Mouse (Mus musculus): Measurements from ENCODE around the gene Midn. TPM values are rescaled to one million over a fixed set of nuclear protein-coding genes. Genes with fewer than 3 reads are reported as not detected.

The Midn gene
- polyA plus RNA-seq, 1 experiment from 2014 or later = 3.0 TPM

DNA sequence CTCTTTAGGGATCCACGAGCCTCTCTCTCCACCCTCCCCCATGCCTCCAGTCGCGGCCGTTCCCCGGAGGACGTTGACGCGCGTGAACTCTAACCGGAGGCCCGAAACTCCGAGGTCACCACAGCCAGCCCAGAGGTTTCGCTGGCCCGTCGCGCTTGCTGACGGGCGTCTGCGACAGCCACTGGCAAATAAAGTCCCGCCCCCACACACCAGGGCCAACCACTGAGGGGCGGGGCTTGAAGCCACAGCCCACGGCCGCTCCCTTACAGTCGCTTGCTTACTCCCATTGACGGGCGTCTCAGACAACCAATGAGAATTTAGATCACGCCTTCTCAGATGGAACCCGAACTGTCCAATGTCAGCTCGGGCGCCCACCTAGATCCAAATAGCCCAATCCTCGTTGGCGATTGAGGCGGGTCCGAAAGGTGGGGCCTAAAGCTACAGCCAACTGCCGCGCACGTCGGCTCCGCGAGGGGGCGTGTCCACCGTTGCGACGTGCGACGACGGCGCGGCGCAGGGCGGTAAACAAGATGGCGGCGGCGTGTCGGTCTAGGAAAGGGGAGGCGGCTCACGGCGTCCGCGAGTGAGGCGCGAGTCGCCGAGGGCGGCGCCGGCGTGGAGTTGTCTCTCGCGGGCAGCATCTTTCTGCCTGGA lies 32.7 kb upstream of the Midn start, which contains the start of gene Stk11:
Stk11 (plus strand) TSS at position 514 of the 654 bp plus-strand sequence.
- under 1% methylated on average over 70 of the region's 70 CpGs for WGBS (ENCODE audit: insufficient replicate concordance)
- Histone ChIP-seq H3K4me3 (replicated peaks) (peak within 1 kb of the TSS; percentile 96), H3K27ac (peak within 1 kb of the TSS; percentile 97), H3K27me3 (no peaks in the 10 kb centered on the region), H3K4me1 (replicated peaks) (peaks cover 53% of the 10 kb centered on the region), H3K4me2 (peak within 1 kb of the TSS; percentile 95), H3K9me3 (replicated peaks) (no peaks in the 10 kb centered on the region), H3K9ac (peak within 1 kb of the TSS; percentile 99), H3K36me3 (peaks cover 32% of the 10 kb centered on the region)
- DNase-seq (peak; percentile 100), ATAC-seq (ENCODE audit: low read depth) (peak; percentile 94)

DNA sequence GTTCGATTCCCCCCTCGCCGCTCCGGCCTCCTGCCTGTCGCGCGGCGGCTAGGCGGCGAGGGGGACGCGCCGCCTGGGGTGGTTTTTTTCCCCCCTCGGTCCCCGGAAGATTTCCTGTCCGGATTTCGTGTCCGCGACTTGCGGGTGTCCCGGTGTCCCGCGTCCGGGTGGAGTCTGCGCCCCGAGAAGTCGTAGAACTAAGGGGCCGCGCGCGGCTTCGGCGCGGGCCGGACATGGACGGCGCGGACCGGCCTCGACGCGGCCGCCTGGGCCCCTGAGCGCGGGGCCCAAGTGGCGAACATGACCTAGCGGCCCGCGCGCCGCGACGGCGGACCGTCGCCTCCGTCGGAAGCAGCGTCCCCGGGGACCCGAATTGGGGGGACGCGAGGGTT lies 32.1 kb upstream of the Midn start:
- Histone ChIP-seq H3K4me1 (replicated peaks) (peaks cover 58% of the 10 kb centered on the region), H3K9me3 (replicated peaks) (no peaks in the 10 kb centered on the region), H3K4me2 (peak overlapping the region; percentile 95), H3K27me3 (no peaks in the 10 kb centered on the region), H3K36me3 (peaks cover 37% of the 10 kb centered on the region), H3K27ac (peak overlapping the region; percentile 95), H3K9ac (peak overlapping the region; percentile 99), H3K4me3 (replicated peaks) (peak overlapping the region; percentile 96)
- ATAC-seq (ENCODE audit: low read depth) (no peak), DNase-seq (no peak)
- WGBS (ENCODE audit: insufficient replicate concordance) = under 1% methylated on average over 63 of the region's 63 CpGs

DNA sequence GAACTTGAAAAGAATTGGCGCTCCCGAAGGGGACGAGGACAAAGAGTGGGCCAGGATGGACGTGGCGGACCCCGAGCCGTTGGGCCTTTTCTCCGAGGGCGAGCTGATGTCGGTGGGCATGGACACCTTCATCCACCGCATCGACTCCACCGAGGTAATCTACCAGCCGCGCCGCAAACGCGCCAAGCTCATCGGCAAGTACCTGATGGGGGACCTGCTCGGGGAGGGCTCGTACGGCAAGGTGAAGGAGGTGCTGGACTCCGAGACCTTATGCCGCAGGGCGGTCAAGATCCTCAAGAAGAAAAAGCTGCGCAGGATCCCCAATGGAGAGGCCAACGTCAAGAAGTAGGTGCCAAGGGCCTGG lies 31.5 kb upstream of the Midn start:
- H3K4me1 ChIP-seq (replicated peaks) = peaks cover 64% of the 10 kb centered on the region

DNA sequence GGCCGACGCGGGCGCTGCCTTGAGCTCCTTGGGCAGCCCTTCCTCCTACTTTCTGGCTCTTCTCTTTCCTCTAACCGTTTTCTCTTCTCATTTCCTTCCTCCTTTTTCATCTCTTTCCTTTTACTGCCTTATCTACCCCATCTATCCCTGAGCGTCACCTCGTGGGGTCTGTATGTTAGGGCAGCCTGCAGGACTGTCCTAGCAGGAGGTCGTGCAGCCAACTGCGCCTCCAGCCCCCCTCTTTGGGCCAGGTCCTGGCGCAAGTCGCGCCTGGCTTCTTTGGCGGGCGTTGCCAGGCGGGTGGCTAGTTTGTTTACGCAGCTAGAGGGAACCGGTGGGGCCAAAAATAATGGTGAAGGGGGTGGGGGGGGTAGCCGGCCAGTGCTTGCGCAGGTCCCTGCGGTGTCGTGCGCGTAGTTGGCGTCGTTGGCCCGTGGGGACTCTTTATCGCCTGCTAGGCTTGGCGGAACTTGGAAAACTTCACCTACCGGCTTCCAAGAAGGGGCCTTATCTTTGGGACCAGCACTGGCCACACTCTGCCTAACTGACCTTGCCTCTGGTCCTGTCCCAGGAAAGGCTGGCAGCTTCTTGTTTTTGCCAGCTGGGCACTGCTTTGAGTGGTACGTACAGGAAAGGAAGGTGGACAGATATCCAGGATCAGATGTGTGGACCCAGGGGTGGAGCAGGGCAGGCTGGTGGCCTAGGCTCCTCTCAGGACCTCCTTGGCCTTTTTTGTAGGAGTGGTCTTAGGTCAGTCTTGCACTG lies 31.0 kb upstream of the Midn start:
- H3K36me3 ChIP-seq = peaks cover 49% of the 10 kb centered on the region
- peaks cover 70% of the 10 kb centered on the region for H3K4me1 ChIP-seq (replicated peaks)
- H3K4me3 ChIP-seq (replicated peaks) = peak overlapping the region; percentile 96
- H3K4me2 ChIP-seq = peak overlapping the region; percentile 95
- under 1% methylated on average over 30 of the region's 30 CpGs for WGBS (ENCODE audit: insufficient replicate concordance)
- DNase-seq (peak; percentile 68), ATAC-seq (ENCODE audit: low read depth) (peak; percentile 14)
- no peaks in the 10 kb centered on the region for H3K9me3 ChIP-seq (replicated peaks)
- H3K27me3 ChIP-seq = no peaks in the 10 kb centered on the region
- H3K27ac ChIP-seq = peak overlapping the region; percentile 95
- peak overlapping the region; percentile 99 for H3K9ac ChIP-seq

More for the DNA sequence above, 31.5 kb upstream of the Midn start:
- Histone ChIP-seq H3K9ac (peak overlapping the region; percentile 99), H3K27ac (peak overlapping the region; percentile 95), H3K9me3 (replicated peaks) (no peaks in the 10 kb centered on the region), H3K4me3 (replicated peaks) (peak overlapping the region; percentile 96), H3K36me3 (peaks cover 43% of the 10 kb centered on the region), H3K4me2 (peak overlapping the region; percentile 95), H3K27me3 (no peaks in the 10 kb centered on the region)
- DNase-seq = no peak
- WGBS (ENCODE audit: insufficient replicate concordance) = under 1% methylated on average over 27 of the region's 27 CpGs
- ATAC-seq (ENCODE audit: low read depth) = no peak

DNA sequence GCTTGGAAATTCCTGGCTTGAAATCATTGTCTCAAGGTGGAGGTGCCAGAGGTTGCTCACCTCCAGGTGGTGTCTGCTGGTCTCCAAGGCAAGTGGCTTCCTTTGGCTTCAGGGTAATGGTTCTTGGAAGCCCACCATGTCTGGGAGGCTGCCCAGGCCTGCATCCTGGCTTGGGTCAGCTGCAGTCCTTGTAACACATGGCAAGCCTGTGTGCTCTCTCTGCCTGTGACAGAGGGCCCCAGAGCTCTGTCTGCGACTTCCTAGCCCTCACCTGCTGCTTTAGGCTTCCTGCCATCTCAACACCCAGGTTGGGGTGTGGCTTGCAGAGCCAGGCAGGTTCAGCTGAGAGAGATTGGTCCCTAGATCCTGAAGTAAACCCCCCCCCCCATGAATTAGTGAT lies 30.3 kb upstream of the Midn start:
- Histone ChIP-seq H3K9me3 (replicated peaks) (no peaks in the 10 kb centered on the region), H3K4me2 (peak overlapping the region; percentile 95), H3K27me3 (no peaks in the 10 kb centered on the region), H3K4me1 (replicated peaks) (peaks cover 75% of the 10 kb centered on the region), H3K36me3 (peaks cover 55% of the 10 kb centered on the region), H3K9ac (peak overlapping the region; percentile 99), H3K27ac (peak overlapping the region; percentile 95), H3K4me3 (replicated peaks) (peak overlapping the region; percentile 96)
- DNase-seq = no peak
- WGBS (ENCODE audit: insufficient replicate concordance) = 15% methylated on average over 1 of the region's 1 CpGs
- no peak for ATAC-seq (ENCODE audit: low read depth)

DNA sequence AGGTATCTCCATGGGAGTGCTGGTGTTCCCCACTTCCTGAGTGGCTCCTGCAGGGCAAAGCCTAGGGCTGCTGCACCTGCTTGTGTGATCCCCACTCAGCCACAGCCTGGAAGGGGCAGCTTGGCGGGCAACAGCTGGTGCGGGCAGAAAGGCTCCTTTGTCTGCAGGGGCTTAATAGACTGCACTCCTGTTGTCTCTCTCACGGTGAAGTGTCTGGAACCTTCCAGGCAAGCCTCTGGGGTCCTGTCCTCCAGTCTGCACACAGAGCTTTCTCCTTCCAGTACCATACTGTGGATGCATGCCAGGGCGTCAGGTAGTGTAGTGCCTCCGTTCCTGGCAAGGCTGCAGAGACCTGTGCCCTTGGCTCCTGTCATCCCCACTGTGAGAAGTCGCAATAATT lies 29.5 kb upstream of the Midn start:
- Histone ChIP-seq H3K9ac (peak overlapping the region; percentile 99), H3K36me3 (peaks cover 63% of the 10 kb centered on the region), H3K4me3 (replicated peaks) (peak overlapping the region; percentile 96), H3K4me2 (peak overlapping the region; percentile 95), H3K27ac (peak overlapping the region; percentile 95), H3K27me3 (no peaks in the 10 kb centered on the region), H3K9me3 (replicated peaks) (no peaks in the 10 kb centered on the region), H3K4me1 (replicated peaks) (peaks cover 77% of the 10 kb centered on the region)
- DNase-seq (no peak), ATAC-seq (ENCODE audit: low read depth) (no peak)
- WGBS (ENCODE audit: insufficient replicate concordance) = 79% methylated on average over 6 of the region's 6 CpGs

DNA sequence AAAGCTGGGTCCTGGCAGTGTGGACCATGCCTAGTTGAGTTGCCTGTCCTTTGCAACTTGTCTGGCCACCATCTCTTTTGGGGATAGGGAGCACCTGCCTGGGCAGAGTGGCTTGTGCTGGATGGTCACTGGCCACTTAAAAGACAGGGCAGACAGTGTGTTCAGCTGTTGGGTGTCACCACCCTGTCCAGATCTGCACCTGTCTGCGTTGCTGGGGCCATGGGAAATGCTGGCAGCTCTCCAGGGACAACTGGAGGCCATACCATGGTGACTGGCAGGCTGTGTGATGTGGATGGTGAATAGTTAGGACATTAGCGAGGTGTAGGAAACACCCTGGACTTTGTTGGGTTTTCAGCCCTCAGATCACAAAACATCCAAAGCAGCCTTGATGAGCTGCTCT lies 27.9 kb upstream of the Midn start:
- Histone ChIP-seq H3K27ac (peak overlapping the region; percentile 52), H3K4me3 (replicated peaks) (peak overlapping the region; percentile 96), H3K36me3 (peaks cover 79% of the 10 kb centered on the region), H3K27me3 (no peaks in the 10 kb centered on the region), H3K4me1 (replicated peaks) (peaks cover 79% of the 10 kb centered on the region), H3K9me3 (replicated peaks) (no peaks in the 10 kb centered on the region), H3K9ac (peak overlapping the region; percentile 99), H3K4me2 (peak overlapping the region; percentile 95; the same call in 1 of the 2 replicates)
- ATAC-seq (ENCODE audit: low read depth) (no peak), DNase-seq (no peak)
- 88% methylated on average over 2 of the region's 2 CpGs for WGBS (ENCODE audit: insufficient replicate concordance)

DNA sequence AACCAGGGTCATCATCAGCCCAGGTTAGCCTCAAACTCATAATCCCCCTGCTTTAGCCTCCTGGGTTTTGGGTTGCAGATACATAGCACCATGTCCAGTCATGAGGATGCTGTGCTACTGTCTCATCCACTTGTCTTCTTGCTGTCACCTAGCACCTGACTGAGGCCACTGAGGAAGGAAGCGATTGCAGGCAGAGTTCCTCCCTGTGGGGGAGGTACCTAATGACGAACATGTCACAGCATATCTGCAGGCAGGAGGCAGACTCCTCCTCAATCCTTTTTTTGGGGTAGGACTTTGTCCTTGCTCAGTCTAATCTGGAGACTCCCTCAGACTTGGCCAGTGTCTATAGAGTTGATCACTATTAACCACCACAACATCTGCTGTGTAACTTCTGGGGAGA lies 26.4 kb upstream of the Midn start:
- Histone ChIP-seq H3K9me3 (replicated peaks) (no peaks in the 10 kb centered on the region), H3K27ac (peak overlapping the region; percentile 52; the same call in 1 of the 2 replicates), H3K27me3 (no peaks in the 10 kb centered on the region), H3K4me2 (no peak overlapping the region), H3K36me3 (peaks cover 94% of the 10 kb centered on the region), H3K4me1 (replicated peaks) (peaks cover 94% of the 10 kb centered on the region), H3K9ac (no peak overlapping the region), H3K4me3 (replicated peaks) (no peak overlapping the region)
- WGBS (ENCODE audit: insufficient replicate concordance) = 54% methylated on average over 2 of the region's 2 CpGs
- no peak for ATAC-seq (ENCODE audit: low read depth)
- DNase-seq = no peak

DNA sequence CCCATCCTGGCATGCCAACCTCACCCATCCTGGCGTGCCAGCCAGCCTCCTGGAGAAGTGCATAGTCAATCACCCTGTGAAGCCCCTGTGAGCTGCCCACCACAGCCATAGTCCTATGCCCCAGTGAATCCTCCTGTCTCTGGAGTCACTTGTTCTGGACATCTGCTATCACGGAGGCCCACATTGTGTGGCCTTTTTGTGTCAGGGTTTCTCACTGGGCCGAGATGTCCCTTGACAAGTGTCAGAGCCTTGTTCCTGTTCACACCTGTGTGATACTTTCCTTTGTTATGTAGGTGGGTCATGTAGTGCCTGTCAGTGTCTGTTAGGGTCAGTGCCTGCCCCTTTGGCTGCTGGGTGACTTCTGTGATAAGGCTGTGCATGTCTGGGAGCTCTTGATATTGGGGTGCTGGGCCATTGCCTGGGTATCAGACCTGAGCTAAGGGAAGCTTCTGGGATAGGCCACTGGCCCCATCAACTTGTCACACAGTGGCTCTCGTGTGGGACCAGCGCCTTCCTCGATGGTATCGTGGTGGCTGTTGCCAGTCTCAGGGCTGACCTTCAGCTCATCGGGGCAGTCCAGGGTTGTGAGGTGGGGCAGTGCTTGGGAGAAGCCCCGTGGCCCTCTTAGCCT lies 24.0 kb upstream of the Midn start:
- WGBS (ENCODE audit: insufficient replicate concordance) = 48% methylated on average over 9 of the region's 9 CpGs
- Histone ChIP-seq H3K9me3 (replicated peaks) (no peaks in the 10 kb centered on the region), H3K36me3 (peaks cover 99% of the 10 kb centered on the region), H3K27me3 (no peaks in the 10 kb centered on the region), H3K4me3 (replicated peaks) (peak overlapping the region; percentile 39), H3K4me2 (peak overlapping the region; percentile 62), H3K4me1 (replicated peaks) (peaks cover 93% of the 10 kb centered on the region), H3K9ac (peak overlapping the region; percentile 69), H3K27ac (peak overlapping the region; percentile 95)
- ATAC-seq (ENCODE audit: low read depth) = peak; percentile 93
- DNase-seq = peak; percentile 76

DNA sequence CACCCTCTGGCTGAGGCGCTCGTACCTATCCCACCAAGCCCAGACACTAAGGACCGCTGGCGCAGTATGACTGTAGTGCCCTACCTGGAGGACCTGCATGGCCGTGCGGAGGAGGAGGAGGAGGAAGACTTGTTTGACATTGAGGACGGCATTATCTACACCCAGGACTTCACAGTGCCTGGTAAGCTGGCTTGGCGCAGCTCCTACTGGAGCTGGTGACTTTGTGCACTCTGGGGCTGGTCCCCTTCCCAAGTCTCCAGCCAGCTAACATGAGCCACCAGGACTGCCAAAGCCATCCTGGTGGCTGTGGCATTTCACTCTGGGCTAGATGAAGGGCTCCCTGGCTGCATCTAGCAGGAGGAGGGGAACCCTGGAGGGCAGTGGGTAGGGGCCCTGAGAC lies 20.2 kb upstream of the Midn start:
- H3K9me3 ChIP-seq (replicated peaks) = no peaks in the 10 kb centered on the region
- ATAC-seq (ENCODE audit: low read depth) (no peak), DNase-seq (no peak)
- 95% methylated on average over 8 of the region's 8 CpGs for WGBS (ENCODE audit: insufficient replicate concordance)
- H3K4me2 ChIP-seq = no peak overlapping the region
- no peak overlapping the region for H3K4me3 ChIP-seq (replicated peaks)
- H3K4me1 ChIP-seq (replicated peaks) = peaks cover 88% of the 10 kb centered on the region
- H3K27me3 ChIP-seq = no peaks in the 10 kb centered on the region
- peak overlapping the region; percentile 95 for H3K27ac ChIP-seq
- H3K36me3 ChIP-seq = peaks cover 99% of the 10 kb centered on the region
- no peak overlapping the region for H3K9ac ChIP-seq

DNA sequence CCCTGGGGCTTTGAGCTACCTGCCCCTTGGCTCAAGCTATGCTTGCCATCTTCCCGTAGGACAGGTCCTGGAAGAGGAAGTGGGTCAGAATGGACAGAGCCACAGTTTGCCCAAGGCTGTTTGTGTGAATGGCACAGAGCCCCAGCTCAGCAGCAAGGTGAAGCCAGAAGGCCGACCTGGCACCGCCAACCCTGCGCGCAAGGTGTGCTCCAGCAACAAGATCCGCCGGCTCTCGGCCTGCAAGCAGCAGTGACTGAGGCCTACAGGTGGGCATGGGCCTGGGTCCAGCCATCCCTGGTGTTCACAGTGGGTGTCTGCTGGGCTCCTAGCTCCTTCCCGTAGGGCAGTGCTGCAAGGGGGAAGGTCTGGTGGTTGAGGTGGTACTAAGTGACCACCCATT lies 18.2 kb upstream of the Midn start:
- DNase-seq = no peak
- Histone ChIP-seq H3K4me2 (no peak overlapping the region), H3K36me3 (peaks cover 80% of the 10 kb centered on the region), H3K9ac (no peak overlapping the region), H3K4me1 (replicated peaks) (peaks cover 68% of the 10 kb centered on the region), H3K27ac (no peak overlapping the region), H3K27me3 (peaks cover 4% of the 10 kb centered on the region), H3K9me3 (replicated peaks) (no peaks in the 10 kb centered on the region), H3K4me3 (replicated peaks) (no peak overlapping the region)
- WGBS (ENCODE audit: insufficient replicate concordance) = 92% methylated on average over 9 of the region's 9 CpGs
- ATAC-seq (ENCODE audit: low read depth) = no peak

Data from liver, embryonic 13.5 days (tissue).